Mouse (Mus musculus) layer of hippocampus, adult 9-11 months (tissue): ENCODE measurements around the gene Dnase2a.
"Not testable (repeated sequence)": the region's sequence is repeated elsewhere in the genome, so short reads cannot be mapped to it uniquely, and the experiment has no call there.

Experiments
- DNase-seq: peaks from one replicate; pipeline ENCODE4 v3.0.0; 2022

Dnase2a gene

DNA sequence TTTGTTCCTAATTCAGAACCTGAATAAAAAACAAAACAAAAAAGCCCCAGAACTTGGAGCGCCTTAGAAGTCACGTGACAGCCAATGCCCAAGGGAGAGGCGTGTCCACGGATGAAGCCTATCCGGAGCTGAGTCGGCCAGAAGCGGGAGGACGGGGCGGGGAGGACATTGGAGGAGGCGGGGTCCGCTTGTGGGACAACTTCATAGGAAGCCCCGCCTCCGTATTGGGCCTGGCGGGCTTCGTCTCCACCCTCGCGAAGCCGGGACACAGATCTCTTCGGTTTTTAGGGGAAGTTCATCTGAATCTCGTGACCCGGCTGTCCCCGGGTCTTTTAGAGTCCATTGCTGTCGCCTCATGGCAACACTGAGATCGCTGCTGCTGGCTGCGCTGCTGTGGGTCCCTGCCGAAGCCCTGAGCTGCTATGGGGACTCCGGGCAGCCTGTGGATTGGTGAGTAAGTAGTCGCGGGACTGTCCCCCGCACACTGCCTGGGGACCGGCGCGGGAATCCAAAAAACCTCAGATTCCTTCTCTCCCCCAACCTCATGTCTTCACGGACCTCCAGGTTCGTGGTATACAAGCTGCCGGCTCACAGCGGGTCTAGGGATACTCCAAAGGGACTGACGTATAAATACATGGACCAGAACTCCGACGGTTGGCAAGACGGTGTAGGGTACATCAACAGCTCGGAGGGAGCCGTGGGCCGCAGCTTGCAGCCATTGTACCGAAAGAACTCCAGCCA, at the start of gene Dnase2a:
Gene Dnase2a, plus strand, starts transcription at position 140 of the 741 bp plus-strand sequence.
- peak; percentile 95 for DNase-seq

DNA sequence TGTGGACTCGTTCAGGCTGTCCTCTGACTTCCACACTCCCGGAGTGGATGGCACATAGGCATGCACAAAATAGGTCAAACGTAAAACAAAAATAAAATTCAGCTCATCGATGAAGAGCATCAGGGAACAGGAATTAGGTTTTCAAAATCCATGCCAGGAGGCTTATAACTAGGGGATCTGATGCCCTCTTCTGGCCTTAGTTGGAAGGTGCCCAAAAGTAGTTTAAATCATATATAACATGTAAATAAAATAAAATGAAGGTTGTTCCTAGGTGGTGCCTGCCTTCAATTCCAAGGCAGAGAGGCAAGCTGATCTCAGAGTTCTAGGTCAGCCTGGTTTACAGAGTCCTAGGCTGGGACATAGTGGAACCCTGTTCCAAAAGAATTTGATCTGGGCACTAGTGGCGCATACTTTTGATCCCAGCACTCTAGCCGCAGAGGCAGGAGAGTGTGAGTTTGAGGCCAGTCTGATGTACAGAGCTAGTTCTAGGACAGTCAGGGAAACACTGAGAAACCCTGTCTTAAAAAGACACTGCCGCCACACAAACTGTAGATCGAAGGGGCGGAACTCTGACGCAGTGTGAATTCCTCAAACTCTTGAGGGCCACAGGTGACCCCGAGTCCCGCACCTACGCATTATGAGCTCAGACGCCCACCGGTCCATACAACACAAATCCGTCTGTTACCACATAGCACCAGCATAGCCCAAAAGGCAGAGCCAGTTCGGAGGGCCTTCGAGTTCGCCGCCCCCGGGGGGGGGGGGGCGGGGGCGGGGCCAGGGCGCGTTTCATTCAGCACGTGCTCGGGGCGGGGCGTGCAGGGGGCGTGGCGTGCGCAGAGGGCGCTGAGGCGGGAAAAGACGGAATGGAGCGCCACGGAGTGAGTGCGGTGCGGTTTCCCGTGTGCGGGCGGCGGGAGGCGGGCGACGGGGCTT, 36.7 kb upstream of the Dnase2a start, which contains the start of gene Syce2:
Gene Syce2, plus strand, starts transcription at position 736 of the 933 bp plus-strand sequence.
- no peak for DNase-seq

DNA sequence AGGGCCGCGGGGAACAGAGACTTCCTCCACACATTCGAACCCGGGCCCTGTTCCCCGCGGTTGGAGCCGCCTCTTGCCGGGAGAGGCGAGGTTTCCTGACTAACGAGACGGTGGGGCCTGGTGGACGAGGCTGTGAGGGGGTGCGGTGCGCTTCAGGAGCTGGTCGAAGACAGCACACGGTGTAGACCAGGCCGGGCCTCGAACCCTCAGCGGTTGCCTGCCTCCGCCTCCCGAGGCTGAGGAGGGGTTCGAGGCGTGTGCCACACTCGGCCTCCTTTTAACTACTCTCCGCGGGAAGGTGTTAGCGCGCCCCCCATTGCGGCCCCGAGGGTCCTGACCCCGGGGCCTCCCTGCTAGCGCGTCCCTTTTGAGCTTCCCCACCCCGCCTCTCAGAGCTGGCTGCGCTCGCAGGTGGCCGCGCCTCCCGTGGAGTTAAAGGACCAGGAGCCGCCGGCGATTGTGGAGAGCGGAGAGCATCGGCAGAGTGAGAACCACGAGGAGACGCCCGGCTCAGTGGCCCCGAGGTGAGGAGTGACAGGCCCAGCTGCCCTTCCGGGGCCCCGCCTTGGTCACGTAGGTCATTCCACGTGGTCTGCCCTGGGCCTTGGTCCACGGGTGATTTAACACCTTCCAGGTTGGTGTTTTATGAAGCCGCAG, 35.9 kb upstream of the Dnase2a start:
- DNase-seq, result no peak

DNA sequence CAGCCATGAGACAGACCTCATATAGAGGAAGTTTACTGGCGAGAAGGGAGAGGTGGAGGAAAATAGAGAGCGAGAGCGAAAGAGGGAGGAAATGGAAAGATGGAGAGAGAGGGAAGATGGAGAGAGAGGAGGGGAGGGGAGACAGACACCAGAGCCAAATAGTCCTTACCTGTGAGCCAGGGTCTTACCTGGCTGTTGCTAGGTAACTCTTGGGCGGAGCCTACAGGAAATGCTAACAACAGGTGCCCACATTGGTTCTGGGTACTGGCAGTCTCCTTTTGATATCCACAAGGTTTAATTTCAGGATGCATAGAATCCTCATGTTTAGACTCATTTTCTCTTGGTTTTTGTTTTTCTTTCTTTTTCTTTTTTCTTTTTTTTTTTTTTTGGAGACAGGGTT, 35.3 kb upstream of the Dnase2a start:
- no peak for DNase-seq

DNA sequence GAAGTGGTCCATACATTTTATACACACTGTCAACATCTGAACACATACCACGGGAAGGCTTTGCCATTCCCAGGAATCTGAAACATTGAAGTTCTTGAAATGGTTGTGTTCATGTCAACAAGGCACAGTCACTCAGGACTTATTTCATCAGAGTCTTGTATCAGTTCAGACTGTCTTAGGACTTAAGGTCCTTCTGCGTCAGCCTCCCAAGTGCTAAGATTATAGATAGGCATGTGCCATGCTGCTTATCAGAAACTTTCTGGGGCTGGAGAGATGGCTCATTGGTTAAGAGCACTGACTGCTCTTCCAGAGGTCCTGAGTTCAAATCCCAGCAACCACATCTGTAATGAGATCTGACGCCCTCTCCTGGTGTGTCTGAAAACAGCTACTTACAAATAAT, 34.0 kb upstream of the Dnase2a start:
- no peak for DNase-seq

DNA sequence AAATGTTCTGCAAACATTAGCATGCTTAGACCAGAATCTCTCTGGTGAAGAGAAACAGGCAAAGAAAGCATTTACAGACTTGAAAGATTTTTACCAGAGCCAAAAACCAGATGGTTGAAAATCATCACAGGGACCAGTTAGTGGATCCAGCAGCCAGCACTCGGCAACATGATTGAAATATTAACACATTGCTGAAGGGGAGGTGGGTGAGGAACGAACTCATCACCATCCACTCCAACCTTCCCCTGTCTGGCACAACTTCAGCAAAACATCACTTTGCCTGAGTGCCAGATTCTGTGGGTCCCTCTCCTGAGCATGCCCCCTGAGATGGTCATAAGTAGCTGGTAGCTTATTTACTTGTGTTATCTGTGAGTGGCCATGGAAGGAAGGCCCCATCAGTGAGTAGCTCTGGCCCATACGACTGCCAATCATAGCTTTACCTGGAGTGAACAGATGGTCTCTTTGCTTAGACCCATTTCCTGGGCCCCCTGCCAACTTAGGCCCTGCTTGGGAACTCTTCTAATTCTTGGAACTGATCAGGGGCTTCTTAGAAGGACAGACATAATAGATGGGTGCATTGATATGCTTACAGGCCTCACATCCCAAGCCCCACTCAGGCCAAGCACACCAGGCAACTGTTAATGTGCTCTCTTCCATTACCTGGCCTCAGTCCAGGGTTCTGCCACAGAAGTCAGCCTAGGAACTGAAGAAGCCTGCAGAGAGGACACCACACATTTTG, 30.9 kb upstream of the Dnase2a start:
- no peak for DNase-seq

DNA sequence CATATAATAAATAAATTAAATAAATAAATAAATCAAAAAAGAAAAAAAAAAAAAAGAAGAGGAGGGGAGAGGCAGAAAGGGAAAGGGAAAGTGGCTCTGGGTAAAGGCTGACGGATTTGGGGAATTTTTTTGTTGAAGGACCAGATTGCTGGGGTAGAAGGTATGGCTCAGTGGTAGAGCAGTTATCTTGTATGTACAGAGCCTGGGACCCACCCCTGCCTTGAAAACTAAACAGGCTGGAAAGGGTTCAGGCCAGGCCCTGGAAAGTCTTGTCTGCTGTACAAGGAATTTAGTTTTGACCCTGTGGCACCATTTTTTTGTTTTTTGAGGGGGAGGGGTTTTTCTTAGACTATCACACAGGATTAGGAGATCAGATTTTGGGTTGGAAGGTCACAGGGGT, 29.4 kb upstream of the Dnase2a start:
- DNase-seq, result no peak

DNA sequence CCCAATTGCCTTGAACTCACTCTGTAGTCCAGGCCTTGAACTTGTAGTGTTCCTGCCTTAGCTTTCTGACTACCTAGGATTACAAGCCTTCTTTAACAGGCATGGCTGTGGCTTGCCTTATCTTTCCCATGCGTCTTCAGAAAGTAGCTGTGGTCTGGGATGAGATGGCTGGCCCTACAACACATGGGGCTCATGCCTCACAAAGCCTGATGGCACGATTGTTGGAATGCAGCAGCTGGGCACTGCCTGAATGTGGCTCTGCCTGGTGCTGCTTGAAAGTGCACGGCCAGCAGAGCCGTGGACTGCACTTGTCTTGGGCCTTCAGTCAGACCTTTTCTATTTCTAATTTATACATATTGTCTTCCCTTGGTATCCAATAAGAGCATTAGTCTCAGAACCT, 23.6 kb upstream of the Dnase2a start:
- DNase-seq, result no peak

DNA sequence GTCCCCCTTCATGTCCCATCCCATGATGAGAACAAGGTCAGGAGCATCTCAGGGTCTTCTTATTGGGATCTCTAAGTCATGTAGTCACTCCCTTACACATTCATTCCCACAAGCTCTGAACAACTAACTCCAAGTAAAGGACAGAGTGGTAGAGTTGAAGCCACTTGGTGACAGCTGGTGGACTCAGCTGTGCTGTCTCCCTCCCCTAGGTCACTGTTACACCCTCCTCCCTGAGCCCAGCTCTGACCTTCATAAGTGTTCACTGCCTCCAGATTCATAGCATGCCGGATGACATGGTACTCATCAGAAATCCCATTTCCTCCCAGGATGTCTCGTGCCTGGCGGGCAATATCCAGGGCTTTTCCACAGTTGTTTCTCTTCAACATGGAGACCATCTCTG, 20.1 kb upstream of the Dnase2a start:
- DNase-seq, result no peak

DNA sequence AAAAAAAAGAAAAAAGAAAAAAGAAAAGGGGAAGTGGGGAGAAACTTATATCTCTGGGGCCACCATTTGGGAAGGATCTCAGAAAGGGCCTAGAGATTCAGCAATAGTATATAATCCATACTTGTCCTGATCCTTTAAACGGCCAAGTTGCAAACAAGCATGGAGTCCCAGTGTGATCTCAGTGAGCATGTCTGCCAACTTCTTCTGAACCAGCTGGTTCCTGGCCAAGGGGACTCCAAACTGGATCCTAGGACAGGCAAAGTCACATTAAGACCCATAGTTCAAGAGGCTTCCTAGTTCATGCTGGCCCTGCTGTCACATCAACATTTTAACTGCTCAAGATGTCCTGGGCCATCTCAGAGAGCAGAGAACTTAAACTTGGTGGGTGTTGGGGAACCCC, 19.2 kb upstream of the Dnase2a start:
- no peak for DNase-seq

DNA sequence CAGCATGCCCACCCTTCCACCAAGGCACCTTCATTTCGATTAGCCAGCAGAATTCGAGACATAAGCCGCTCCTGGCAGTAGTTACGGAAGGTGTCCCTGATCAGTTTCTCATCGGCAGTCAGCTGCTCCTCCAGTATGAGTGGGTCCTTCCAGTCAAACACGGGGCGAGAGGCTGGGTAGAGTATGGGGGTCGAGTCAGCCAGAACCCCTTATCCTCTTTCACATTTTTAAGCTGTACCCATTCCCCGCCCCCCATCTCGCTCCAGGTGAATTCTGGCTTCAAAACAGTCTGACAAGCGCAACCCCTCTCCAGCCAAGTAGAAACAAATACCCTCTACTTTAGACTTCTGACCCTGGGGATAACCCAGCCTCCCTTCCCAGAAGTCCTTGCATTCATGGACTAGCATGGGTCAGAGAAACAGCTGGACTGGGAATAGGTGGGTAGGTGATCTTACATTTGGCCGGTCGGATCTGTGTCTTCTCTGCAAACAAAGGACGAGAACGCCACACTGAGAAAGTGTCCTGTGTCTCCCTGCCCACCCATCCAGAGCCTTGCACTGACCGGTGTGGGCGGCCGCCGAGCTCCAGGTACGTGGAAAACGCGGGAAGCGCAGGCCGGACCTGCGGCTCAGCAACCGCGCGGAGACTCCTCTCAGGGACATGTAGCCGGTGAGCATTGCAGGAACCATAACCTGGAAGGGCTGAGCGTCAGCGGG, 15.2 kb upstream of the Dnase2a start:
- no peak for DNase-seq

DNA sequence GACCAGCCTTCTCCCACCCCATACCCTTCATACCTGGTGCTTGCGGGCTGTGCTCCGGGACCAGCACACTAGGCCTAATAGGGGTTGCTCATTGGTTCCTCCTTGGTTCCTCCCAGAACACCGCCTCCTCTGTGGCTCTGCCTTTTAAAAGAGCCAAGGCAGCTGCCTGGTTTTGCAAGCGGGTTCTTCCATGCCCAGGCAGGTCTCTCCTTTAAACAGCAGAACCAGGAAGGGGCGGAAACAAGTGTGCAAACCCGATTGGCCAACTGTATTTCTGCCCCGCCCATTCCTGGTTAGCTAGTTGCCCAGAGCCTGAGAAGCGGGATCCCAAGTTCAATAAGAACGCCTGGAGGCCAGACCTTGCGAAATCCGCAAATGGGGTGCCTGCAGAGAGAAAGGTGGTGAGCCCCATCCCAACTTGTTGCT, 14.6 kb upstream of the Dnase2a start, which contains the start of gene Gcdh:
Gene Gcdh, minus strand, starts transcription at position 213 of the 426 bp plus-strand sequence.
- DNase-seq, result peak; percentile 96

DNA sequence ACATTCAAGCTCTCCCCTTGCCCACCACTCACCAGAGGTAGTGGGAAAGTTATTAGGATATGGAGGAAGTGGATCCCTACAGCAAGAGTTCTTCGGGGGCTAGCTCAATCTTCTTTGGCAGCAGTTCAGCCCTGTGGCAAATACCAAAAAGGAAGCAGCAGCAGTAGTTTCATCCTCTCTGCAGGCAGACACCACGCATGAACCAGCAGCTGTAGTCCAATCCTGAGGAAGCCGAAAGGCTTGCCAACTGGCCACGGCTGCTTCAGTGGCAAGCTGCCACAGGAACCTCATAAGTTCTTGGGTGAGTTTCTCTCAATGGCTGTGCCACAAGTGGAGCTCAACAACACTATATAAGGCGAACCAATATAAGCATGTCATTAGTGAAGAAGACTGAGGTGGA, 12.4 kb upstream of the Dnase2a start:
- no peak for DNase-seq

DNA sequence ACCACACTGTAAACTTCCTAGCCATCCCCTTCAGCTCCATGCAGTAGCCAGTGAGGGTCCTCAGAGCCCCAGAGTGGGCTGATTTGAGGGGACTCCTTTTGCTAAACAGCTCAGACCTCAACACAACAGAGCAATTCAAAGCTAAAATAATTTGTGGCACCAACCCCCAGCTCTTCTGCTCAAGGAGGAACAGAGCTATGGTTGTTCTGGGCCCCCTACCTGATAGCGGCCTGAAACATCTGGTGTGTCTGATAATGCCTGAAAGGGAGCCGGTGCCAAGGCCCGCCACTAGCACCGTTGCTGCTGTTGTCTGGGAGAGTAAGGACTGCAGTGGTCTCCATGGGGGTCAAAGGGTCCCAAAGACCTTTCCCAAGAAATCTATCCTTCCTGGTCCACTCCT, 7.3 kb upstream of the Dnase2a start:
- DNase-seq, result no peak

DNA sequence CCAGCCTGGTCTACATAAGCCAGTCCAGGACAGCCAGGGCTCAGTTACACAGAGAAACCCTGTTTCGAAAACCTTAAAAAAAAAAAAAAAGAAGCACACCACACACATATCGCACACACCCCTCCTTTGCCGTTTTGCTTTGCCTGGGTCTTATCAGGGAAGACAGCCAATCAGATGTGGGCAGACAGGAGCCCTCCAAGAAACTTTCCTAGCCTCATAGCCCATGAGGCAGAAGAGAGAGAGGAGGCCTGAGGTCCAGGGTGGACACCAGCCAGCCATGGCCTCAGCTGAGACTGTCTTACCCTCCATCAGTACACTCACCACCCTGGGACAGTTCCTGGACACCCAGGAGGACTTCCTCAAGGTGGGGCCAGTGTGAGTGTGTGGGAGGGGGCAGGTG, 6.6 kb upstream of the Dnase2a start, which contains the start of gene Klf1:
Gene Klf1, plus strand, starts transcription at position 177 of the 400 bp plus-strand sequence.
- no peak for DNase-seq

DNA sequence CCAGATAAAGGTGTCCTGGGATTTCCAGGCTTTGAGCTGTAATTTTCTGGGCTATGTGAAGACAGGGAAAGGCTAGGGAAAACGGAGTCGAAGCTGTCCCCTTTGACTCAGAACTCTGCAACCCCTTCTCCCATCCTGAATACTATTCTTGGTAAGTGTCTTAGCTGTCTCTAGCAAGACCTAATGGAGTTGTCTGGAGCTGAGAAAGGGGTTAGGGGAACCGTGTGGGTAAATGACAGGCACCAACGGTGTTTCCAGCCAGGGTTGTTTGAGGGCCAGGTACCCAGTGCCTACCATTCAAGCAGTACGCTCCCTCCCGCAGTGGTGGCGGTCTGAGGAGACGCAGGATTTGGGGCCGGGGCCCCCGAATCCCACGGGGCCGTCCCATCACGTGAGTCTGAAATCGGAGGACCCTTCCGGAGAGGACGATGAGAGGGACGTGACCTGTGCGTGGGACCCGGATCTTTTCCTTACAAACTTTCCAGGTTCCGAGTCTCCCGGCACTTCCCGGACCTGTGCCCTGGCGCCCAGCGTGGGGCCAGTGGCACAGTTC, 5.9 kb upstream of the Dnase2a start:
- no peak for DNase-seq

DNA sequence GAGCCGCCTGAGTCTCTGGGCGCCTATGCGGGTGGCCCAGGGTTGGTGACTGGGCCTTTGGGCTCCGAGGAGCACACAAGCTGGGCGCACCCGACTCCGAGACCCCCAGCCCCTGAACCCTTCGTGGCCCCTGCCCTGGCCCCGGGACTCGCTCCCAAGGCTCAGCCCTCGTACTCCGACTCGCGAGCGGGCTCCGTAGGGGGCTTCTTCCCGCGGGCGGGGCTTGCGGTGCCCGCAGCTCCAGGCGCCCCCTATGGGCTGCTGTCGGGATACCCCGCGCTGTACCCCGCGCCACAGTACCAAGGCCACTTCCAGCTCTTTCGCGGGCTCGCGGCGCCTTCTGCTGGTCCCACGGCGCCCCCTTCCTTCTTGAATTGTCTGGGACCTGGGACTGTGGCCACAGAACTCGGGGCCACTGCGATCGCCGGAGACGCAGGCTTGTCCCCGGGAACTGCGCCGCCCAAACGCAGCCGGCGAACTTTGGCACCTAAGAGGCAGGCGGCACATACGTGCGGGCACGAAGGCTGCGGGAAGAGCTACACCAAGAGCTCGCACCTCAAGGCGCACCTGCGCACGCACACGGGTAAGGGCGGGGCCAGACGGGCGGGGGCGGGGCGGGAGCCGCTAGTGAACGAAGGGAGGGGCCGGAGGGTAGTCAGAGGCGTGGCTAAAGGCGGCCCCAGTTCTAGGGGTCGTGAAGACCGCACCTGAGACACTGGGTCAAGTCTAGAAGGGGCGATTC, 5.3 kb upstream of the Dnase2a start:
- peak; percentile 94 for DNase-seq

DNA sequence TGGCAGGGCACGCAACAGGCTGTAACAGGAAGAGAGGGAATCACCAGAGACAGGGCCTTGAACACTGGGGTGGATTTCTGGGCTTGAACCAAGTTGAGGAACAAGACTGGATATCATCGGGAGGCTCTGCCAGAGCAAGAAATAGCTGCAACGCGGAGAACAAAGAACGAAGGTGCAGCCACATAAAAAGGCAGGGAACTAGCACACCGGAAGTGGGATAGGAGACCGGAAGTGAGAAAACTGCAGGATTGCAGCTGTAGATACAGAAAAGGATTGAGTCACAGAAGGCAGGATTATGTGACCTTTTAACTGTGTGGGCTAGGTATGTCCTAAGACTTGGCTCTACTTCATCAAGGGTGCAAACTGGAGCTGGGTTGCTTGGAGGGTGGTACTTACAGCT, 4.0 kb upstream of the Dnase2a start:
- DNase-seq, result no peak

DNA sequence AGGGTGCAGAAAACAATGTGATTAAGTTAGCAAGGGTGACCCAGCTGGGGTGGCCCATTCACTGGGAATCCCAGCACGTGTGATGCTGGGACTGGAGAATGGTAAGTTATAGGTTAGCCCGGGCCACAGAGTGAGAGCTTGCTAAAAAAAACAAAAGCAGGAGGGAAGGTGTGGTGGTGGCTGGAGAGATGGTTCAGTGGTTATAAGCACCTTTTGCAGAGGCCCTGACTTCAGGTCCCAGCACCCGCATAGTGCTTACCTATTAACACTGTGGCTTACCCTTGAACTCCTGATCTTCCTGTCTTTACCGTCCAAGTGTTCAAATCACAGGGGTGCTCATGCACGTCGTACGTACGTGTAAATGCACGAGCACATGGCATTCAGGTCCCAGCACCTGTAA, 1.3 kb upstream of the Dnase2a start:
- DNase-seq, result no peak

DNA sequence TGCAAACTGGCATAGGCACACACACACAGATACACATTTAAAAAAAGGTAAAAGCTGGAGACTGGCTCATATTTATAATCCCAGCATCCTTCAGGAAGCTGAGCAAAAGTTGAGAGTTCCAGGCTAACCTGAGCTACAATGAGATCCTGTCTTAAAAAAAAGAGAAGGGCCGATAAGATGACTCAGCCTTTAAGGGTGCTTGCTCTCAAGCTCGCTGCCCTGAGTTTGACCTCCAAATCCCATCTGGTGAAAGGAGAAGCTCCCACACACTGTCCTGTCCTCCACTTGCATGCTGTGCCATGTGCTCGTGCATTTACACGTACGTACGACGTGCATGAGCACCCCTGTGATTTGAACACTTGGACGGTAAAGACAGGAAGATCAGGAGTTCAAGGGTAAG, 867 bp upstream of the Dnase2a start:
- no peak for DNase-seq

DNA sequence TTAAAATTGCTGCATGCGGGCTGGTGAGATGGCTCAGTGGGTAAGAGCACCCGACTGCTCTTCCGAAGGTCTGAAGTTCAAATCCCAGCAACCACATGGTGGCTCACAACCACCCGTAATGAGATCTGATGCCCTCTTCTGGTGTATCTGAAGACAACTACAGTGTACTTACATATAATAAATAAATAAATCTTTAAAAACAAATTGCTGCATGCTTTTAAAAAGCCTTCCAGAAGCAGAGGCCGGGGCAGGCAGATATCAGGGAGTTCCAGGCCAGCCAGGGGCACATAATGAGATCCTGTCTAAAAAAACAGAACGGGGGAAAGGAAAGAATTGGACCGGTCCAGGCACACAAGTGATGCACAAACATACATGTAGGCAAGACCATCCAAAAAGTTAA, 381 bp upstream of the Dnase2a start:
- not testable (repeated sequence) for DNase-seq
